Mouse (Mus musculus): ENCODE measurements around the gene Olfr1511. TPM values are rescaled to one million over a fixed set of nuclear protein-coding genes. Genes with fewer than 3 reads are reported as not detected.
"Not testable (repeated sequence)": the region's sequence is repeated elsewhere in the genome, so short reads cannot be mapped to it uniquely, and the experiment has no call there.

The Olfr1511 gene
- polyA plus RNA-seq (2014; fragmentation: Nextera tagmentation; extraction: Ambion mirVana) = not detected in 2 replicates

- Histone ChIP-seq H3K27me3 (ENCODE audit: control insufficient read depth, insufficient read depth, low read length) (no peaks in the 10 kb centered on the region), H3K9me3 (ENCODE audit: control insufficient read depth, low read depth, low read length) (no peaks in the 10 kb centered on the region), H3K36me3 (ENCODE audit: control insufficient read depth, insufficient read depth, low read length) (no peaks in the 10 kb centered on the region), H3K9ac (replicated peaks; ENCODE audit: low read depth, low read length) (no peak within 1 kb of the TSS), H3K27ac (ENCODE audit: low read length) (no peak within 1 kb of the TSS), H3K4me1 (ENCODE audit: control insufficient read depth, insufficient read depth, low read length) (no peaks in the 10 kb centered on the region), H3K4me3 (ENCODE audit: low read depth, low read length) (no peak within 1 kb of the TSS), H3K4me2 (replicated peaks; ENCODE audit: low read depth, low read length) (no peak within 1 kb of the TSS)
- WGBS = 74% methylated on average over 4 of the region's 4 CpGs
- ATAC-seq (ENCODE audit: insufficient number of reproducible peaks, insufficient read depth, low FRiP score, low read depth) = no peak
Measured at GRCm38 (mm10) chr14:52397279-52397678, at the start of gene Olfr1511. Gene Olfr1511 (minus strand): TSS chr14:52397379.

GRCm38 (mm10) chr14:52442690-52443089 lies 45.5 kb upstream of the Olfr1511 start, which contains the start of gene Olfr1509:
Gene Olfr1509 (plus strand): TSS chr14:52442990.
- H3K4me3 ChIP-seq (ENCODE audit: low read depth, low read length) = no peak within 1 kb of the TSS
- no peaks in the 10 kb centered on the region for H3K36me3 ChIP-seq (ENCODE audit: control insufficient read depth, insufficient read depth, low read length)
- H3K27me3 ChIP-seq (ENCODE audit: control insufficient read depth, insufficient read depth, low read length) = no peaks in the 10 kb centered on the region
- no peak within 1 kb of the TSS for H3K4me2 ChIP-seq (replicated peaks; ENCODE audit: low read depth, low read length)
- H3K9me3 ChIP-seq (ENCODE audit: control insufficient read depth, low read depth, low read length) = no peaks in the 10 kb centered on the region
- no peak within 1 kb of the TSS for H3K27ac ChIP-seq (ENCODE audit: low read length)
- no peaks in the 10 kb centered on the region for H3K4me1 ChIP-seq (ENCODE audit: control insufficient read depth, insufficient read depth, low read length)
- no peak within 1 kb of the TSS for H3K9ac ChIP-seq (replicated peaks; ENCODE audit: low read depth, low read length)
- ATAC-seq (ENCODE audit: insufficient number of reproducible peaks, insufficient read depth, low FRiP score, low read depth) = no peak

GRCm38 (mm10) chr14:52427686-52428085 lies 30.5 kb upstream of the Olfr1511 start:
- no peaks in the 10 kb centered on the region for H3K9me3 ChIP-seq (ENCODE audit: control insufficient read depth, low read depth, low read length)
- H3K4me3 ChIP-seq (ENCODE audit: low read depth, low read length) = no peak overlapping the region
- H3K9ac ChIP-seq (replicated peaks; ENCODE audit: low read depth, low read length) = no peak overlapping the region
- no peak overlapping the region for H3K4me2 ChIP-seq (replicated peaks; ENCODE audit: low read depth, low read length)
- no peaks in the 10 kb centered on the region for H3K27me3 ChIP-seq (ENCODE audit: control insufficient read depth, insufficient read depth, low read length)
- WGBS = 84% methylated on average over 1 of the region's 1 CpGs
- no peak overlapping the region for H3K27ac ChIP-seq (ENCODE audit: low read length)
- no peaks in the 10 kb centered on the region for H3K4me1 ChIP-seq (ENCODE audit: control insufficient read depth, insufficient read depth, low read length)
- no peak for ATAC-seq (ENCODE audit: insufficient number of reproducible peaks, insufficient read depth, low FRiP score, low read depth)
- no peaks in the 10 kb centered on the region for H3K36me3 ChIP-seq (ENCODE audit: control insufficient read depth, insufficient read depth, low read length)

- no peak for ATAC-seq (ENCODE audit: insufficient number of reproducible peaks, insufficient read depth, low FRiP score, low read depth)
- WGBS = 89% methylated on average over 3 of the region's 3 CpGs
- no peak within 1 kb of the TSS for H3K9ac ChIP-seq (replicated peaks; ENCODE audit: low read depth, low read length)
Measured at GRCm38 (mm10) chr14:52414273-52414672, 17.1 kb upstream of the Olfr1511 start, which contains the start of gene Olfr1510. Gene Olfr1510 (minus strand): TSS chr14:52414373.

GRCm38 (mm10) chr14:52410142-52410919 lies 13.2 kb upstream of the Olfr1511 start:
- H3K4me3 ChIP-seq (ENCODE audit: low read depth, low read length); H3K4me2 ChIP-seq (replicated peaks; ENCODE audit: low read depth, low read length); H3K36me3 ChIP-seq (ENCODE audit: control insufficient read depth, insufficient read depth, low read length); H3K9me3 ChIP-seq (ENCODE audit: control insufficient read depth, low read depth, low read length); H3K27ac ChIP-seq (ENCODE audit: low read length); H3K9ac ChIP-seq (replicated peaks; ENCODE audit: low read depth, low read length); H3K27me3 ChIP-seq (ENCODE audit: control insufficient read depth, insufficient read depth, low read length); H3K4me1 ChIP-seq (ENCODE audit: control insufficient read depth, insufficient read depth, low read length): not testable (repeated sequence)
- ATAC-seq (ENCODE audit: insufficient number of reproducible peaks, insufficient read depth, low FRiP score, low read depth) = 0 out of 2 replicates have a peak, but pooled peaks have one; percentile 33
- WGBS = 75% methylated on average over 7 of the region's 10 CpGs

More at GRCm38 (mm10) chr14:52414273-52414672, 17.1 kb upstream of the Olfr1511 start, which contains the start of gene Olfr1510:
- Histone ChIP-seq H3K4me1 (ENCODE audit: control insufficient read depth, insufficient read depth, low read length) (no peaks in the 10 kb centered on the region), H3K4me3 (ENCODE audit: low read depth, low read length) (no peak within 1 kb of the TSS), H3K9me3 (ENCODE audit: control insufficient read depth, low read depth, low read length) (no peaks in the 10 kb centered on the region), H3K4me2 (replicated peaks; ENCODE audit: low read depth, low read length) (no peak within 1 kb of the TSS), H3K27me3 (ENCODE audit: control insufficient read depth, insufficient read depth, low read length) (no peaks in the 10 kb centered on the region), H3K27ac (ENCODE audit: low read length) (no peak within 1 kb of the TSS), H3K36me3 (ENCODE audit: control insufficient read depth, insufficient read depth, low read length) (no peaks in the 10 kb centered on the region)

GRCm38 (mm10) chr14:52390084-52390848 lies 6.9 kb downstream of the Olfr1511 start:
- H3K27ac ChIP-seq (ENCODE audit: low read length); H3K9me3 ChIP-seq (ENCODE audit: control insufficient read depth, low read depth, low read length); H3K4me2 ChIP-seq (replicated peaks; ENCODE audit: low read depth, low read length); ATAC-seq (ENCODE audit: insufficient number of reproducible peaks, insufficient read depth, low FRiP score, low read depth); H3K36me3 ChIP-seq (ENCODE audit: control insufficient read depth, insufficient read depth, low read length); H3K4me1 ChIP-seq (ENCODE audit: control insufficient read depth, insufficient read depth, low read length); H3K4me3 ChIP-seq (ENCODE audit: low read depth, low read length); H3K9ac ChIP-seq (replicated peaks; ENCODE audit: low read depth, low read length); H3K27me3 ChIP-seq (ENCODE audit: control insufficient read depth, insufficient read depth, low read length): not testable (repeated sequence)
- WGBS = 85% methylated on average over 9 of the region's 9 CpGs

GRCm38 (mm10) chr14:52379068-52379467 lies 18.1 kb downstream of the Olfr1511 start, which contains the start of gene Olfr1512:
Gene Olfr1512 (minus strand): TSS chr14:52379168.
- no peak within 1 kb of the TSS for H3K27ac ChIP-seq (ENCODE audit: low read length)
- 69% methylated on average over 2 of the region's 2 CpGs for WGBS

GRCm38 (mm10) chr14:52368741-52369140 lies 28.4 kb downstream of the Olfr1511 start:
- Histone ChIP-seq H3K4me2 (replicated peaks; ENCODE audit: low read depth, low read length) (no peak overlapping the region), H3K27ac (ENCODE audit: low read length) (no peak overlapping the region), H3K36me3 (ENCODE audit: control insufficient read depth, insufficient read depth, low read length) (no peaks in the 10 kb centered on the region), H3K9me3 (ENCODE audit: control insufficient read depth, low read depth, low read length) (no peaks in the 10 kb centered on the region), H3K4me1 (ENCODE audit: control insufficient read depth, insufficient read depth, low read length) (no peaks in the 10 kb centered on the region), H3K9ac (replicated peaks; ENCODE audit: low read depth, low read length) (no peak overlapping the region), H3K4me3 (ENCODE audit: low read depth, low read length) (no peak overlapping the region), H3K27me3 (ENCODE audit: control insufficient read depth, insufficient read depth, low read length) (no peaks in the 10 kb centered on the region)
- 82% methylated on average over 3 of the region's 3 CpGs for WGBS
- no peak for ATAC-seq (ENCODE audit: insufficient number of reproducible peaks, insufficient read depth, low FRiP score, low read depth)

More at GRCm38 (mm10) chr14:52379068-52379467, 18.1 kb downstream of the Olfr1511 start, which contains the start of gene Olfr1512:
- Histone ChIP-seq H3K4me2 (replicated peaks; ENCODE audit: low read depth, low read length) (no peak within 1 kb of the TSS), H3K36me3 (ENCODE audit: control insufficient read depth, insufficient read depth, low read length) (no peaks in the 10 kb centered on the region), H3K9me3 (ENCODE audit: control insufficient read depth, low read depth, low read length) (no peaks in the 10 kb centered on the region), H3K4me1 (ENCODE audit: control insufficient read depth, insufficient read depth, low read length) (no peaks in the 10 kb centered on the region), H3K9ac (replicated peaks; ENCODE audit: low read depth, low read length) (no peak within 1 kb of the TSS), H3K27me3 (ENCODE audit: control insufficient read depth, insufficient read depth, low read length) (no peaks in the 10 kb centered on the region), H3K4me3 (ENCODE audit: low read depth, low read length) (no peak within 1 kb of the TSS)
- no peak for ATAC-seq (ENCODE audit: insufficient number of reproducible peaks, insufficient read depth, low FRiP score, low read depth)
